Mouse (Mus musculus): ENCODE results near the gene Hacd4. TPM values are rescaled to one million over a fixed set of nuclear protein-coding genes. Genes with fewer than 3 reads are reported as not detected.
"Not testable (repeated sequence)": the region's sequence is repeated elsewhere in the genome, so short reads cannot be mapped to it uniquely, and the experiment has no call there.

The Hacd4 gene
- total and polyA plus RNA-seq, 2 experiments from 2014 or later: 5.9 to 6.6 TPM

- no peak overlapping the region for H3K27ac ChIP-seq (ENCODE audit: low read depth)
- no peak for ATAC-seq (ENCODE audit: insufficient read depth, low read depth)
These were observed 41.7 kb downstream of the Hacd4 start for GRCm38 (mm10) chr4:88396995-88397521.

GRCm38 (mm10) chr4:88395717-88396116, 43.0 kb downstream of the Hacd4 start:
- Histone ChIP-seq H3K27me3 (ENCODE audit: control insufficient read depth, insufficient read depth, low read length) (no peaks in the 10 kb centered on the region), H3K9me3 (replicated peaks; ENCODE audit: control insufficient read depth, low read length) (no peaks in the 10 kb centered on the region), H3K4me2 (ENCODE audit: low read depth, low read length) (no peak overlapping the region), H3K27ac (ENCODE audit: low read depth) (no peak overlapping the region), H3K4me1 (ENCODE audit: control insufficient read depth, insufficient read depth) (no peaks in the 10 kb centered on the region; the same call in 1 of the 2 replicates), H3K4me3 (ENCODE audit: low read depth, low read length) (no peak overlapping the region), H3K9ac (replicated peaks; ENCODE audit: low read depth, low read length) (no peak overlapping the region), H3K36me3 (replicated peaks; ENCODE audit: control insufficient read depth, insufficient read depth, low read length) (no peaks in the 10 kb centered on the region)
- ATAC-seq (ENCODE audit: insufficient read depth, low read depth) (no peak), DNase-seq (ENCODE audit: low spot score) (no peak)
- WGBS: 81% methylated on average over 3 of the region's 3 CpGs
- no peak for TF ChIP-seq EP300 (IDR thresholded peaks at IDR 0.05; ENCODE audit: low read depth)
- no peak for TF ChIP-seq CTCF (IDR thresholded peaks at IDR 0.05; ENCODE audit: low read depth)

More at GRCm38 (mm10) chr4:88396995-88397521, 41.7 kb downstream of the Hacd4 start:
- WGBS: 48% methylated on average over 6 of the region's 6 CpGs
- H3K27me3 ChIP-seq (ENCODE audit: control insufficient read depth, insufficient read depth, low read length): no peaks in the 10 kb centered on the region
- no peaks in the 10 kb centered on the region for H3K9me3 ChIP-seq (replicated peaks; ENCODE audit: control insufficient read depth, low read length)
- H3K4me1 ChIP-seq (ENCODE audit: control insufficient read depth, insufficient read depth): no peaks in the 10 kb centered on the region; the same call in 1 of the 2 replicates
- no peak for TF ChIP-seq CTCF (IDR thresholded peaks at IDR 0.05; ENCODE audit: low read depth)
- TF ChIP-seq EP300 (IDR thresholded peaks at IDR 0.05; ENCODE audit: low read depth): no peak
- H3K4me3 ChIP-seq (ENCODE audit: low read depth, low read length): no peak overlapping the region
- H3K36me3 ChIP-seq (replicated peaks; ENCODE audit: control insufficient read depth, insufficient read depth, low read length): no peaks in the 10 kb centered on the region
- H3K4me2 ChIP-seq (ENCODE audit: low read depth, low read length): no peak overlapping the region
- no peak for DNase-seq (ENCODE audit: low spot score)
- H3K9ac ChIP-seq (replicated peaks; ENCODE audit: low read depth, low read length): no peak overlapping the region

- not testable (repeated sequence) for H3K4me3 ChIP-seq (ENCODE audit: low read depth, low read length); H3K27ac ChIP-seq (ENCODE audit: low read depth); ATAC-seq (ENCODE audit: insufficient read depth, low read depth); H3K4me1 ChIP-seq (ENCODE audit: control insufficient read depth, insufficient read depth); H3K36me3 ChIP-seq (replicated peaks; ENCODE audit: control insufficient read depth, insufficient read depth, low read length); H3K9me3 ChIP-seq (replicated peaks; ENCODE audit: control insufficient read depth, low read length); H3K4me2 ChIP-seq (ENCODE audit: low read depth, low read length); DNase-seq (ENCODE audit: low spot score); H3K27me3 ChIP-seq (ENCODE audit: control insufficient read depth, insufficient read depth, low read length); H3K9ac ChIP-seq (replicated peaks; ENCODE audit: low read depth, low read length)
- WGBS: 85% methylated on average over 1 of the region's 1 CpGs
These were observed 48.1 kb downstream of the Hacd4 start for GRCm38 (mm10) chr4:88390596-88390995.

- Histone ChIP-seq H3K27me3 (ENCODE audit: control insufficient read depth, insufficient read depth, low read length) (no peaks in the 10 kb centered on the region), H3K9ac (replicated peaks; ENCODE audit: low read depth, low read length) (no peak overlapping the region), H3K4me2 (ENCODE audit: low read depth, low read length) (no peak overlapping the region), H3K4me3 (ENCODE audit: low read depth, low read length) (no peak overlapping the region), H3K4me1 (ENCODE audit: control insufficient read depth, insufficient read depth) (no peaks in the 10 kb centered on the region; the same call in 1 of the 2 replicates), H3K9me3 (replicated peaks; ENCODE audit: control insufficient read depth, low read length) (no peaks in the 10 kb centered on the region), H3K36me3 (replicated peaks; ENCODE audit: control insufficient read depth, insufficient read depth, low read length) (no peaks in the 10 kb centered on the region), H3K27ac (ENCODE audit: low read depth) (no peak overlapping the region)
- ATAC-seq (ENCODE audit: insufficient read depth, low read depth) (no peak), DNase-seq (ENCODE audit: low spot score) (no peak)
- WGBS: 44% methylated on average over 1 of the region's 1 CpGs
- no peak for TF ChIP-seq EP300 (IDR thresholded peaks at IDR 0.05; ENCODE audit: low read depth)
- TF ChIP-seq CTCF (IDR thresholded peaks at IDR 0.05; ENCODE audit: low read depth): no peak
These were observed 48.7 kb downstream of the Hacd4 start for GRCm38 (mm10) chr4:88390036-88390435.

- Histone ChIP-seq H3K4me2 (ENCODE audit: low read depth, low read length) (no peak overlapping the region), H3K36me3 (replicated peaks; ENCODE audit: control insufficient read depth, insufficient read depth, low read length) (no peaks in the 10 kb centered on the region), H3K27me3 (ENCODE audit: control insufficient read depth, insufficient read depth, low read length) (no peaks in the 10 kb centered on the region), H3K9ac (replicated peaks; ENCODE audit: low read depth, low read length) (no peak overlapping the region), H3K9me3 (replicated peaks; ENCODE audit: control insufficient read depth, low read length) (no peaks in the 10 kb centered on the region), H3K4me1 (ENCODE audit: control insufficient read depth, insufficient read depth) (no peaks in the 10 kb centered on the region), H3K4me3 (ENCODE audit: low read depth, low read length) (no peak overlapping the region), H3K27ac (ENCODE audit: low read depth) (no peak overlapping the region)
- 76% methylated on average over 18 of the region's 18 CpGs for WGBS
- TF ChIP-seq CTCF (IDR thresholded peaks at IDR 0.05; ENCODE audit: low read depth): no peak
- TF ChIP-seq EP300 (IDR thresholded peaks at IDR 0.05; ENCODE audit: low read depth): no peak
- no peak for DNase-seq (ENCODE audit: low spot score)
- no peak for ATAC-seq (ENCODE audit: insufficient read depth, low read depth)
These were observed 66.2 kb downstream of the Hacd4 start for GRCm38 (mm10) chr4:88372293-88373224.

All from heart, postnatal 0 days (tissue).